Mouse (Mus musculus) CH12.LX (cell line): ENCODE measurements around the gene Rprd1b.

ENCODE experiments used
- CHD1 ChIP-seq: IDR thresholded peaks from 2 replicates; pipeline ENCODE4 v1.6.1; 2012; ENCODE audit warnings: low read depth, low read length, improper control_type of control experiment, inconsistent platforms
- CTCF ChIP-seq, 2 experiments: IDR thresholded peaks in 1 of 2; conservative IDR thresholded peaks in 1 of 2; 2 replicates each; pipeline ENCODE4 v1.5.1; 2011 to 2012; ENCODE audit warnings: low read depth in 2 of 2, low read length in 2 of 2, improper control_type of control experiment in 1 of 2, inconsistent platforms in 1 of 2, mild to moderate bottlenecking in 1 of 2, moderate library complexity in 1 of 2
- MEF2A ChIP-seq: IDR thresholded peaks from 2 replicates; pipeline ENCODE4 v1.6.1; 2014; ENCODE audit warnings: low read depth, mild to moderate bottlenecking, inconsistent platforms, low read length, improper control_type of control experiment, borderline replicate concordance
- NELFE ChIP-seq: IDR thresholded peaks from 2 replicates; pipeline ENCODE4 v1.6.1; 2011; ENCODE audit warnings: low read depth, low read length, improper control_type of control experiment
- POLR2A ChIP-seq: IDR thresholded peaks from 2 replicates; pipeline ENCODE4 v1.6.1; 2011; ENCODE audit warnings: low read depth, mild to moderate bottlenecking, improper control_type of control experiment, low read length
- RCOR1 ChIP-seq: conservative IDR thresholded peaks from 2 replicates; pipeline ENCODE4 v1.6.1; 2012; ENCODE audit warnings: low read depth, mild to moderate bottlenecking, inconsistent platforms, low read length, improper control_type of control experiment
- USF1 ChIP-seq: IDR thresholded peaks from 2 replicates; pipeline ENCODE4 v1.6.1; 2014; ENCODE audit warnings: low read depth, mild to moderate bottlenecking, inconsistent platforms, low read length, improper control_type of control experiment
- ZC3H11A ChIP-seq: IDR thresholded peaks from 2 replicates; pipeline ENCODE4 v1.6.1; 2012; ENCODE audit warnings: low read depth, mild to moderate bottlenecking, inconsistent platforms, low read length, improper control_type of control experiment

- TF ChIP-seq NELFE (no peak), RCOR1 (no peak), MEF2A (no peak), CTCF (conservative IDR thresholded peaks at IDR 0.05 in 1 of 2, IDR thresholded peaks at IDR 0.05 in 1 of 2; ENCODE audit: low read depth in 2 of 2, low read length in 2 of 2) (no peak), CHD1 (no peak), ZC3H11A (no peak), USF1 (no peak), POLR2A (no peak)
These were observed 117.3 kb downstream of the Rprd1b start for GRCm38 (mm10) chr2:158145528-158146065.
